Mouse (Mus musculus) megakaryocyte, embryonic 14.5 days (primary cell): ENCODE measurements at regions not wholly inside any gene's neighbourhood (a gene's known extent, or its start where the extent isn't known, plus 50 kb on each side); places are given as distances from the start of the nearest gene placed in this dataset.

ENCODE experiments used
- FLI1 ChIP-seq: IDR thresholded peaks from 2 replicates; pipeline ENCODE4 v1.6.1; 2012; ENCODE audit warnings: low read length, inconsistent platforms, mixed read lengths
- GATA1 ChIP-seq: IDR thresholded peaks from 3 replicates; pipeline ENCODE4 v1.6.1; 2012; ENCODE audit warnings: mixed read lengths, low read length, inconsistent platforms, borderline replicate concordance

DNA sequence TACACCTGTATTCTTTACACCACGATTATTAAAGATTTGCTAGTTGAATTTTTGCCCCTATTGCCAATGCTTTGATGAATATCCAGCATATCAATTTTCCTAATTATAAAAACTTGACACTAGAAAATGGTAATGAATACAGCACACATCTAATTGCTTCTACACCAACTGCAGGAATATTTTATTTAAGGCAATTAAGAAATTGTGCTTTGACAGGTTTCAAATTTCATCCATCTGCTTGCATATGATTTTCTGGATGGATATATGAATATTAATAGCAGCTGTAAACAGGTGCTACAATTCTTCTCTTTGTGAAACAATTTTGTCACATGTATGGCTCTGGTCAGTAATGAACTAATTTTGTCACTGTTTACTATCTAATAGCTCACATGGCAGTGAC is 487.0 kb downstream of the Isl1 start:
- TF ChIP-seq GATA1 (no peak), FLI1 (no peak)
